Mouse (Mus musculus) embryonic facial prominence, embryonic 11.5 days (tissue): ENCODE data around the gene Hdhd5. TPM values are rescaled to one million over a fixed set of nuclear protein-coding genes. Genes with fewer than 3 reads are reported as not detected.

Experiments used
- ATAC-seq: fragments of 200-750 bp; cut with Nextera tagmentation; replicated peaks from 2 replicates; pipeline ENCODE4 v1.8.0; 2017; ENCODE audit warnings: low read depth; ENCODE audit not compliant: insufficient number of reproducible peaks, low FRiP score, low TSS enrichment
- DNase-seq: peaks from one replicate; pipeline ENCODE4 v3.0.0-alpha.2; 2015; ENCODE audit warnings: low spot score
- H3K27ac ChIP-seq: fragments of 300-500 bp; sonication (generic); replicated peaks from 2 replicates; pipeline ENCODE4 v1.5.1; 2014; ENCODE audit warnings: mild to moderate bottlenecking, low read depth, low read length, control low read depth
- H3K27me3 ChIP-seq: fragments of 300-500 bp; sonication (generic); 2 replicates; pipeline ENCODE4 v1.6.1; 2014; ENCODE audit warnings: mild to moderate bottlenecking, low read length, moderate library complexity, mixed read lengths; ENCODE audit not compliant: control insufficient read depth, insufficient read depth
- H3K36me3 ChIP-seq: fragments of 300-500 bp; sonication (generic); replicated peaks from 2 replicates; pipeline ENCODE4 v1.6.1; 2014; ENCODE audit warnings: low read depth, mild to moderate bottlenecking, low read length, moderate library complexity, mixed read lengths; ENCODE audit not compliant: control insufficient read depth, insufficient read depth
- H3K4me1 ChIP-seq: fragments of 300-500 bp; sonication (generic); 2 replicates; pipeline ENCODE4 v1.6.1; 2014; ENCODE audit warnings: low read length, mixed read lengths; ENCODE audit not compliant: control insufficient read depth, insufficient read depth
- H3K4me2 ChIP-seq: fragments of 300-500 bp; sonication (generic); 2 replicates; pipeline ENCODE4 v1.6.1; 2014; ENCODE audit warnings: low read depth, mild to moderate bottlenecking, control low read depth, low read length, moderate library complexity
- H3K4me3 ChIP-seq: fragments of 300-500 bp; sonication (generic); 2 replicates; pipeline ENCODE4 v1.5.1; 2014; ENCODE audit warnings: low read depth, low read length, control low read depth
- H3K9ac ChIP-seq: fragments of 300-500 bp; sonication (generic); replicated peaks from 2 replicates; pipeline ENCODE4 v1.6.1; 2014; ENCODE audit warnings: mild to moderate bottlenecking, control low read depth, low read length
- H3K9me3 ChIP-seq: fragments of 300-500 bp; sonication (generic); replicated peaks from 2 replicates; pipeline ENCODE4 v1.6.1; 2016; ENCODE audit warnings: mild to moderate bottlenecking, low read length, inconsistent platforms, mixed read lengths; ENCODE audit not compliant: control insufficient read depth
- WGBS: fragments of 180-500 bp; shearing (Covaris S2); extraction: QIAGEN DNeasy Blood & Tissue Kit; methylation state at CpG from one replicate; pipeline ENCODE4 v1.1.7; 2014; 5-methylcytosine and 5-hydroxymethylcytosine counted together
- polyA plus RNA-seq: library from polyadenylated mRNA; unstranded; fragments of >200 nt; fragmentation: Nextera tagmentation; extraction: Ambion mirVana; gene quantifications from 2 replicates; pipeline ENCODE4 v1.2.1, GENCODE M21; 2014

The Hdhd5 gene
- polyA plus RNA-seq, 1 experiment from 2014 or later, result 13.3 TPM

GRCm38 (mm10) chr6:120505531-120505930, 25.6 kb downstream of the Hdhd5 start:
- Histone ChIP-seq H3K27ac (no peak overlapping the region), H3K4me3 (no peak overlapping the region), H3K9ac (no peak overlapping the region), H3K9me3 (no peaks in the 10 kb centered on the region), H3K27me3 (no peaks in the 10 kb centered on the region), H3K4me2 (no peak overlapping the region), H3K36me3 (no peaks in the 10 kb centered on the region; the same call in 1 of the 2 replicates), H3K4me1 (no peaks in the 10 kb centered on the region)
- DNase-seq (peak; percentile 11), ATAC-seq (no peak)
- 67% methylated on average over 4 of the region's 4 CpGs for WGBS

- DNase-seq (no peak), ATAC-seq (no peak)
- no peaks in the 10 kb centered on the region for H3K9me3 ChIP-seq
- no peak overlapping the region for H3K27ac ChIP-seq
- no peaks in the 10 kb centered on the region for H3K36me3 ChIP-seq
- no peak overlapping the region for H3K4me2 ChIP-seq
- H3K27me3 ChIP-seq, result no peaks in the 10 kb centered on the region
- H3K4me1 ChIP-seq, result no peaks in the 10 kb centered on the region
- WGBS, result 66% methylated on average over 3 of the region's 3 CpGs
- H3K9ac ChIP-seq, result no peak overlapping the region
- no peak overlapping the region for H3K4me3 ChIP-seq
These were observed 27.1 kb downstream of the Hdhd5 start for GRCm38 (mm10) chr6:120504051-120504450.

GRCm38 (mm10) chr6:120496544-120496943, 34.6 kb downstream of the Hdhd5 start:
- H3K36me3 ChIP-seq, result no peaks in the 10 kb centered on the region
- no peak overlapping the region for H3K4me2 ChIP-seq
- no peak overlapping the region for H3K27ac ChIP-seq
- no peak overlapping the region for H3K4me3 ChIP-seq
- ATAC-seq, result no peak
- H3K4me1 ChIP-seq, result peaks cover 6% of the 10 kb centered on the region; the same call in 1 of the 2 replicates
- DNase-seq, result no peak
- no peaks in the 10 kb centered on the region for H3K9me3 ChIP-seq
- H3K27me3 ChIP-seq, result peaks cover 25% of the 10 kb centered on the region
- 62% methylated on average over 3 of the region's 3 CpGs for WGBS
- H3K9ac ChIP-seq, result no peak overlapping the region

GRCm38 (mm10) chr6:120493374-120494181, 37.5 kb downstream of the Hdhd5 start, which contains the start of gene Tmem121b:
Gene Tmem121b, minus strand, starts transcription at chr6:120493807.
- H3K9me3 ChIP-seq, result no peaks in the 10 kb centered on the region
- peak; percentile 83 for DNase-seq
- H3K27me3 ChIP-seq, result peaks cover 29% of the 10 kb centered on the region
- peaks cover 6% of the 10 kb centered on the region; the same call in 1 of the 2 replicates for H3K4me1 ChIP-seq
- H3K4me3 ChIP-seq, result peak within 1 kb of the TSS; percentile 64
- WGBS, result under 1% methylated on average over 67 of the region's 84 CpGs
- H3K4me2 ChIP-seq, result peak within 1 kb of the TSS; percentile 97
- peak within 1 kb of the TSS; percentile 56 for H3K27ac ChIP-seq
- no peaks in the 10 kb centered on the region for H3K36me3 ChIP-seq
- peak; percentile 79 for ATAC-seq
- peak within 1 kb of the TSS; percentile 72 for H3K9ac ChIP-seq

- H3K4me3 ChIP-seq, result peak overlapping the region; percentile 64
- H3K27ac ChIP-seq, result peak overlapping the region; percentile 56; the same call in 1 of the 2 replicates
- H3K4me2 ChIP-seq, result peak overlapping the region; percentile 97
- under 1% methylated on average over 69 of the region's 95 CpGs for WGBS
- no peaks in the 10 kb centered on the region for H3K36me3 ChIP-seq
- H3K9ac ChIP-seq, result peak overlapping the region; percentile 72
- DNase-seq, result peak; percentile 54
- peak; percentile 24 for ATAC-seq
- H3K27me3 ChIP-seq, result peaks cover 29% of the 10 kb centered on the region
- peaks cover 6% of the 10 kb centered on the region; the same call in 1 of the 2 replicates for H3K4me1 ChIP-seq
- no peaks in the 10 kb centered on the region for H3K9me3 ChIP-seq
These were observed 38.4 kb downstream of the Hdhd5 start for GRCm38 (mm10) chr6:120492499-120493373.

- peaks cover 29% of the 10 kb centered on the region for H3K27me3 ChIP-seq
- H3K4me1 ChIP-seq, result peaks cover 6% of the 10 kb centered on the region; the same call in 1 of the 2 replicates
- H3K4me3 ChIP-seq, result peak overlapping the region; percentile 64
- no peak overlapping the region for H3K27ac ChIP-seq
- H3K36me3 ChIP-seq, result no peaks in the 10 kb centered on the region
- WGBS, result 10% methylated on average over 22 of the region's 22 CpGs
- no peaks in the 10 kb centered on the region for H3K9me3 ChIP-seq
- H3K4me2 ChIP-seq, result peak overlapping the region; percentile 97
- H3K9ac ChIP-seq, result 0 out of 2 replicates have a peak overlapping the region, but pooled peaks have one; percentile 5
- DNase-seq (no peak), ATAC-seq (no peak)
These were observed 39.1 kb downstream of the Hdhd5 start for GRCm38 (mm10) chr6:120491862-120492498.

GRCm38 (mm10) chr6:120491064-120491463, 40.1 kb downstream of the Hdhd5 start:
- no peak overlapping the region for H3K4me2 ChIP-seq
- H3K27ac ChIP-seq, result no peak overlapping the region
- ATAC-seq, result no peak
- WGBS, result 50% methylated on average over 7 of the region's 7 CpGs
- peaks cover 29% of the 10 kb centered on the region for H3K27me3 ChIP-seq
- no peaks in the 10 kb centered on the region for H3K9me3 ChIP-seq
- H3K9ac ChIP-seq, result no peak overlapping the region
- DNase-seq, result no peak
- H3K4me3 ChIP-seq, result no peak overlapping the region
- no peaks in the 10 kb centered on the region for H3K36me3 ChIP-seq
- H3K4me1 ChIP-seq, result peaks cover 6% of the 10 kb centered on the region; the same call in 1 of the 2 replicates
